Comparison of ENCODE assay signal across 22 mouse cellular contexts in genomic region chr7:135621649-135622048, GRCm38 (mm10).
"Had no signal": no experiment of that assay in that cellular context is flagged by ENCODE, and none has a peak within 500 bp of the region (broad histone marks: within the 10 kb centered on the region; RNA-seq: fewer than 3 reads in every experiment).

No protein-coding gene starts in this region.

- H3K9ac ChIP-seq: kidney, embryonic 15.5 days; limb, embryonic 12.5 days; limb, embryonic 15.5 days; liver, embryonic 14.5 days; liver, postnatal 0 days; lung, embryonic 14.5 days; midbrain, embryonic 12.5 days; neural tube, embryonic 12.5 days had no signal

- ATAC-seq: liver, postnatal 0 days; lung, postnatal 0 days had no signal

- DNase-seq: kidney, adult 11 months; kidney, adult 8-10 months; kidney, postnatal 10 days; kidney, postnatal 36 days; layer of hippocampus, postnatal 36 days; liver, postnatal 0 days; lung, embryonic 14.5 days; right cerebral cortex, postnatal 4 days; thymus, adult 2 months; thymus, postnatal 14 days; thymus, postnatal 4 days had no signal

- H3K4me1 ChIP-seq: kidney, embryonic 15.5 days; limb, embryonic 12.5 days; limb, embryonic 15.5 days had no signal

- H3K27ac ChIP-seq: kidney, embryonic 15.5 days; left cerebral cortex, adult 2 months; limb, embryonic 12.5 days; limb, embryonic 15.5 days; liver, embryonic 14.5 days; macrophage; midbrain, embryonic 12.5 days; neural tube, embryonic 12.5 days; stomach, postnatal 0 days had no signal

- H3K27me3 ChIP-seq: kidney, embryonic 15.5 days; limb, embryonic 12.5 days; limb, embryonic 15.5 days; midbrain, embryonic 12.5 days; neural tube, embryonic 12.5 days had no signal

- H3K36me3 ChIP-seq: kidney, embryonic 15.5 days; limb, embryonic 12.5 days; limb, embryonic 15.5 days; midbrain, embryonic 12.5 days; neural tube, embryonic 12.5 days had no signal

- H3K9me3 ChIP-seq: limb, embryonic 15.5 days had no signal

- H3K4me3 ChIP-seq: kidney, embryonic 15.5 days; left cerebral cortex, adult 2 months; limb, embryonic 12.5 days; limb, embryonic 15.5 days; midbrain, embryonic 12.5 days; neural tube, embryonic 12.5 days had no signal

- H3K4me2 ChIP-seq: kidney, embryonic 15.5 days; limb, embryonic 12.5 days; limb, embryonic 15.5 days; liver, embryonic 11.5 days; lung, embryonic 14.5 days; midbrain, embryonic 12.5 days; neural tube, embryonic 12.5 days had no signal
